Mouse (Mus musculus): ENCODE data around the gene Myh1. TPM values are rescaled to one million over a fixed set of nuclear protein-coding genes. Genes with fewer than 3 reads are reported as not detected.

The Myh1 gene
- 0.26 and 0.32 TPM in 2 replicates for polyA plus RNA-seq (2021; fragmentation: Nextera tagmentation)
- long read RNA-seq, experiment 1, partial matches to known transcripts = 1 of 1 reads
- long read RNA-seq, experiment 1, other reads (novel, unspliced or antisense) = 0 of 1 reads
- long read RNA-seq, experiment 2, partial matches to known transcripts = 2 of 2 reads
- long read RNA-seq, experiment 2, other reads (novel, unspliced or antisense) = 0 of 2 reads

GRCm38 (mm10) chr11:67199752-67200151, at the start of gene Myh1:
TSS of gene Myh1 (plus strand) at chr11:67200052.

GRCm38 (mm10) chr11:67170727-67171126, 29.1 kb upstream of the Myh1 start, which contains the start of gene Myh2:
TSS of gene Myh2 (plus strand) at chr11:67171027.

GRCm38 (mm10) chr11:67237481-67238079, 37.7 kb downstream of the Myh1 start, which contains the start of gene Myh4:
TSS of gene Myh4 (plus strand) at chr11:67238029.

Other genes with a start within 250 kb of the Myh1 start
- gene Tmem238l, start 243.4 kb upstream of the Myh1 start, polyA plus RNA-seq (2021; fragmentation: Nextera tagmentation) = not detected in 2 replicates
- gene Tmem220, start 174.9 kb upstream of the Myh1 start, polyA plus RNA-seq (2021; fragmentation: Nextera tagmentation) = 1.8 and 2.5 TPM in 2 replicates
- gene Adprm, start 147.5 kb upstream of the Myh1 start, polyA plus RNA-seq (2021; fragmentation: Nextera tagmentation) = 26.8 and 31.4 TPM in 2 replicates
- 3.0 and 4.8 TPM in 2 replicates for gene Sco1, start 147.4 kb upstream of the Myh1 start, polyA plus RNA-seq (2021; fragmentation: Nextera tagmentation)
- gene Myh3, start 121.8 kb upstream of the Myh1 start, polyA plus RNA-seq (2021; fragmentation: Nextera tagmentation) = 0.95 and 1.4 TPM in 2 replicates
- 0.35 and 0.37 TPM in 2 replicates for gene Myh2, start 29.0 kb upstream of the Myh1 start, polyA plus RNA-seq (2021; fragmentation: Nextera tagmentation)
- 0.08 TPM in 1 of 2 replicates, not detected in the other for gene Myh4, start 38.0 kb downstream of the Myh1 start, polyA plus RNA-seq (2021; fragmentation: Nextera tagmentation)
- 0.08 and 0.11 TPM in 2 replicates for gene Myh8, start 77.1 kb downstream of the Myh1 start, polyA plus RNA-seq (2021; fragmentation: Nextera tagmentation)
- gene Myh13, start 121.6 kb downstream of the Myh1 start, polyA plus RNA-seq (2021; fragmentation: Nextera tagmentation) = 0.12 and 0.19 TPM in 2 replicates

All from left cerebral cortex, adult 6 months (tissue).